Mouse (Mus musculus) heart, embryonic 14.5 days (tissue): Measurements from ENCODE around the gene Igdcc4. TPM values are rescaled to one million over a fixed set of nuclear protein-coding genes. Genes with fewer than 3 reads are reported as not detected.

ENCODE experiments used
- ATAC-seq: fragments of 200-750 bp; cut with Nextera tagmentation; 2 replicates; pipeline ENCODE4 v1.8.0; 2017; ENCODE audit warnings: low read depth, moderate TSS enrichment; ENCODE audit not compliant: insufficient number of reproducible peaks, insufficient read depth, low FRiP score
- H3K27ac ChIP-seq, 2 experiments: fragments of 200-500 bp in 1 of 2; fragments of 300-500 bp in 1 of 2; sonication (generic) in 1 of 2; replicated peaks in 1 of 2; 2 replicates each; pipeline ENCODE4 v1.5.1; 2012 to 2014; ENCODE audit warnings: low read depth in 2 of 2, low read length in 2 of 2, control low read depth in 1 of 2, mild to moderate bottlenecking in 1 of 2, mixed read lengths in 1 of 2; ENCODE audit not compliant: control insufficient read depth in 1 of 2, insufficient read depth in 1 of 2
- H3K27me3 ChIP-seq: fragments of 300-500 bp; sonication (generic); 2 replicates; pipeline ENCODE4 v1.6.1; 2014; ENCODE audit warnings: mild to moderate bottlenecking, low read length, control low read depth; ENCODE audit not compliant: control insufficient read depth, insufficient read depth
- H3K36me3 ChIP-seq: fragments of 300-500 bp; sonication (generic); 2 replicates; pipeline ENCODE4 v1.6.1; 2014; ENCODE audit warnings: mild to moderate bottlenecking, control low read depth, low read length, mixed read lengths; ENCODE audit not compliant: control insufficient read depth, insufficient read depth
- H3K4me1 ChIP-seq, 2 experiments: fragments of 200-500 bp in 1 of 2; fragments of 300-500 bp in 1 of 2; sonication (generic) in 1 of 2; 2 replicates each; pipeline ENCODE4 v1.6.1; 2012 to 2014; ENCODE audit warnings: low read length in 2 of 2, control low read depth in 1 of 2, mixed read lengths in 1 of 2; ENCODE audit not compliant: control insufficient read depth in 2 of 2, insufficient read depth in 2 of 2
- H3K4me2 ChIP-seq: fragments of 300-500 bp; sonication (generic); 2 replicates; pipeline ENCODE4 v1.6.1; 2014; ENCODE audit warnings: mild to moderate bottlenecking, low read length
- H3K4me3 ChIP-seq, 2 experiments: fragments of 200-500 bp in 1 of 2; fragments of 300-500 bp in 1 of 2; sonication (generic) in 1 of 2; 2 replicates each; pipeline ENCODE4 v1.5.1; 2012 to 2014; ENCODE audit warnings: low read length in 2 of 2, mild to moderate bottlenecking in 2 of 2, control low read depth in 1 of 2, low read depth in 1 of 2, moderate library complexity in 1 of 2; ENCODE audit not compliant: control insufficient read depth in 1 of 2, insufficient read depth in 1 of 2
- H3K9ac ChIP-seq: fragments of 300-500 bp; sonication (generic); 2 replicates; pipeline ENCODE4 v1.6.1; 2014; ENCODE audit warnings: mild to moderate bottlenecking, low read length
- H3K9me3 ChIP-seq: fragments of 300-500 bp; sonication (generic); 2 replicates; pipeline ENCODE4 v1.6.1; 2016; ENCODE audit warnings: low read length, control low read depth; ENCODE audit not compliant: control insufficient read depth
- WGBS: fragments of 180-500 bp; shearing (Covaris S2); extraction: QIAGEN DNeasy Blood & Tissue Kit; methylation state at CpG from one replicate; pipeline ENCODE4 v1.1.7; 2014; 5-methylcytosine and 5-hydroxymethylcytosine counted together
- polyA plus RNA-seq: library from polyadenylated mRNA; unstranded; fragments of >200 nt; fragmentation: Nextera tagmentation; extraction: Ambion mirVana; gene quantifications from 2 replicates; pipeline ENCODE4 v1.2.1, GENCODE M21; 2014

The Igdcc4 gene
- polyA plus RNA-seq, 1 experiment from 2014 or later = 15.7 TPM

- no peak overlapping the region for H3K27ac ChIP-seq
Measured at GRCm38 (mm10) chr9:65156604-65157003, 55.3 kb downstream of the Igdcc4 start.

GRCm38 (mm10) chr9:65157631-65158030 is 56.3 kb downstream of the Igdcc4 start:
- peak; percentile 76; the same call in 1 of the 2 replicates for ATAC-seq
- Histone ChIP-seq H3K27ac (no peak overlapping the region), H3K27me3 (peaks cover 24% of the 10 kb centered on the region), H3K9ac (no peak overlapping the region), H3K4me3 (no peak overlapping the region), H3K4me2 (peak overlapping the region; percentile 28), H3K4me1 (peaks cover 12 to 22% of the 10 kb centered on the region in 2 experiments), H3K9me3 (no peaks in the 10 kb centered on the region), H3K36me3 (no peaks in the 10 kb centered on the region)
- 11% methylated on average over 6 of the region's 6 CpGs for WGBS

More at GRCm38 (mm10) chr9:65156604-65157003, 55.3 kb downstream of the Igdcc4 start:
- Histone ChIP-seq H3K9ac (no peak overlapping the region), H3K4me3 (no peak overlapping the region), H3K9me3 (no peaks in the 10 kb centered on the region), H3K4me2 (peak overlapping the region; percentile 36), H3K4me1 (peaks cover 12 to 22% of the 10 kb centered on the region in 2 experiments), H3K27me3 (peaks cover 14% of the 10 kb centered on the region), H3K36me3 (no peaks in the 10 kb centered on the region)
- ATAC-seq = no peak
- 7% methylated on average over 8 of the region's 8 CpGs for WGBS

GRCm38 (mm10) chr9:65161188-65161587 is 59.9 kb downstream of the Igdcc4 start:
- WGBS = 64% methylated on average over 4 of the region's 4 CpGs
- no peak overlapping the region for H3K4me3 ChIP-seq
- H3K4me1 ChIP-seq = peaks cover 16 to 22% of the 10 kb centered on the region in 2 experiments
- no peak overlapping the region for H3K9ac ChIP-seq
- H3K4me2 ChIP-seq = no peak overlapping the region
- peaks cover 41% of the 10 kb centered on the region for H3K27me3 ChIP-seq
- no peaks in the 10 kb centered on the region for H3K36me3 ChIP-seq
- no peak overlapping the region for H3K27ac ChIP-seq
- no peaks in the 10 kb centered on the region for H3K9me3 ChIP-seq
- no peak for ATAC-seq

GRCm38 (mm10) chr9:65161881-65162280 is 60.6 kb downstream of the Igdcc4 start:
- H3K4me3 ChIP-seq = no peak overlapping the region
- H3K9me3 ChIP-seq = no peaks in the 10 kb centered on the region
- no peak for ATAC-seq
- H3K27me3 ChIP-seq = peaks cover 41% of the 10 kb centered on the region
- 41% methylated on average over 8 of the region's 8 CpGs for WGBS
- no peak overlapping the region for H3K27ac ChIP-seq
- H3K4me1 ChIP-seq = peaks cover 10 to 15% of the 10 kb centered on the region in 2 experiments
- no peak overlapping the region for H3K4me2 ChIP-seq
- H3K36me3 ChIP-seq = no peaks in the 10 kb centered on the region
- H3K9ac ChIP-seq = no peak overlapping the region

DNA sequence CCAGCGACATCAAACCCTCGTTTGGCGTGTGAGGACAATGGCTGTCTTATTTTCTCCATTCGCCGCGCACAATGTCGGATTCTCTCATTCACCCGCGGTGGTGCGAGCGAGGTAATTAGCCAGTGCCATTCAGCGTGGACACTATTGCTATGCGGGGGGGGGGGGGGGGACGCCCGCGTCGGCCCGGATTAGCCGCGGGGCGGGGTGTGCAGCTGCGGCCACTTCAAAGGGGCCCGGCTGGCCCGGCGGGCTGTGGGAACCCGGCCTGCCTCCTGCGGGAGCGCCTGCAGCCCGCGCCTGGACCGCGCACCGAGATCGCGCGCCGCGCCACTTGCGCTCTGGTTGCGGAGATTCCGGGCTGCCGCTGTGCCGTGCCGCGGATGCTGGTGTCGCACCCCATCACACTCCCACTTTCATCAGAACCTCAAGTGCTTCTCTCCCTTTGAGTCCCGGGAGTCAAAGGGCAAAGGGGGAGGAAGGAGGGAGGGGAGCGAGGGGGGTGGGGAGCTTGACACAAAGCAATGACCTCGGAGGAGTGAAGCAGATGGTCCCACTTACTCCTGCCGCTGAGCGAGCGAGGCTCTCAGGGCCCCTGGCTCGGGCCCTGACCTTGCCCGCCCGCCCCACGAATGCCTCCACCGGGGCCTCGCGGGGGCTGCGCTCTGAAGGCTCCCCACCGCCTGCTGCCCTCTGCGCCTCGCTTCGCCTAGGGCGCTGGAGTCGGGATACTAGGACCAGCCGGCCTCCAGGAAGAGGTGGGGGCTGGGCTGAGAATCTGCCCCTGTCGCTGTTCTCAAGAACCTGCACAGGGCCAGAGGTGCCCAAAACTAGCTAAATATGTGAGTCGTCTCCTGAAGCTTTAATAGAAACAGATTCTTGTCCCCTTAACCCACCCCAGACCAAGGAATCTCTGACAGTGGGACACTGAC is 61.7 kb downstream of the Igdcc4 start:
- no peaks in the 10 kb centered on the region for H3K36me3 ChIP-seq
- ATAC-seq = no peak
- H3K27me3 ChIP-seq = peaks cover 41% of the 10 kb centered on the region
- H3K27ac ChIP-seq = no peak overlapping the region
- no peaks in the 10 kb centered on the region for H3K9me3 ChIP-seq
- peak overlapping the region; percentile 54 for H3K9ac ChIP-seq
- peaks cover 3 to 6% of the 10 kb centered on the region in 2 experiments; a peak in 3 of 4 replicates for H3K4me1 ChIP-seq
- peak overlapping the region; percentile 49 to 52 for H3K4me3 ChIP-seq
- H3K4me2 ChIP-seq = peak overlapping the region; percentile 96
- WGBS = 2% methylated on average over 63 of the region's 69 CpGs

- Histone ChIP-seq H3K4me3 (no peak overlapping the region), H3K36me3 (no peaks in the 10 kb centered on the region), H3K9ac (no peak overlapping the region), H3K9me3 (no peaks in the 10 kb centered on the region), H3K27me3 (peaks cover 39% of the 10 kb centered on the region), H3K27ac (no peak overlapping the region), H3K4me2 (no peak overlapping the region), H3K4me1 (peaks cover 3 to 6% of the 10 kb centered on the region in 2 experiments; a peak in 3 of 4 replicates)
- no peak for ATAC-seq
- 27% methylated on average over 1 of the region's 1 CpGs for WGBS
Measured at GRCm38 (mm10) chr9:65164870-65165269, 63.6 kb downstream of the Igdcc4 start.

DNA sequence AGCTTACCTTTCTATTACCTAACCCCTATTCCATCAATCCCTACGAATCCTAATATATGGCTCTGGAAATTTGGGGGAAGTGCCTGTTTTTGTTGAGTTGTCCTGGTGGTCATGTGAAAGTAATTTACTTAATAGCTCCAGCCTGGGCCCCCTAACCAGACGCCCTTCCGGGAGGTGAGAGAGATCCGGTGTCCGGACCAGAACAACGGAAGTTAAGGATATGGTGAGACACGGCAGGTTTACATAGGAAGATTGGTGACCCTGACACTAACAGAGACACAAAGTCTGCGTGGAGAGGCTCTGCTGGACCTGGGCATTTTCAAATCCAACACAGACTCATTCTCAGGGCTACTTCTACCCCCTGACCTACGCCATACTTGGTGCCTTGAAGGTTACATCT is 65.1 kb downstream of the Igdcc4 start:
- WGBS = 68% methylated on average over 9 of the region's 9 CpGs
- H3K4me1 ChIP-seq = peaks cover 3 to 6% of the 10 kb centered on the region in 2 experiments; a peak in 3 of 4 replicates
- no peak overlapping the region for H3K27ac ChIP-seq
- no peaks in the 10 kb centered on the region for H3K36me3 ChIP-seq
- H3K9ac ChIP-seq = no peak overlapping the region
- H3K27me3 ChIP-seq = peaks cover 30% of the 10 kb centered on the region
- no peak for ATAC-seq
- H3K9me3 ChIP-seq = no peaks in the 10 kb centered on the region
- H3K4me2 ChIP-seq = no peak overlapping the region
- H3K4me3 ChIP-seq = no peak overlapping the region
